Mouse (Mus musculus): Measurements from ENCODE around the gene Trpc3. TPM values are rescaled to one million over a fixed set of nuclear protein-coding genes. Genes with fewer than 3 reads are reported as not detected.
"Not testable (repeated sequence)": the region's sequence is repeated elsewhere in the genome, so short reads cannot be mapped to it uniquely, and the experiment has no call there.

Gene Trpc3
- polyA plus RNA-seq, 1 experiment from 2014 or later = 3.3 TPM

DNA sequence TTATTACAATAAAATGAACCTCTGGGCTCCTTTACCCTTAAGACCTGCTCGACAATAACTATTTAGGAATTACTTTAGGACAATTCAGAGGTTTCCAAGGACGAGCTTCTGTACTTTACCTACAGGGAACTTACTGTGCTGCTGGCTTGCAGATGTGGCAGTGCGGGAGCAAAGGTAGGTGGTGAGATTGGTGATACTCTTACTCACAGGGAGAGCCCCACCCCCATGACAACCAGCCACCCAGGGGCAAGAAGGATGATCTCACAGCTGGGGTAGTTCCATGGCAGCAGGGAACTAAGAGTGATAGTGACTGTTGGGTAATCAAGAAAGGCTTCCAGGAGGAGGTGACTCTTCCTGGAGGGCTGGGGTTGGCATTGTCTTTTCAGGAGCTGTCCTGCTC, 46.6 kb downstream of the Trpc3 start:
- no peak overlapping the region for H3K9ac ChIP-seq
- H3K27ac ChIP-seq = no peak overlapping the region
- H3K36me3 ChIP-seq = no peaks in the 10 kb centered on the region
- no peaks in the 10 kb centered on the region for H3K4me1 ChIP-seq
- no peak overlapping the region for H3K4me2 ChIP-seq
- H3K9me3 ChIP-seq = no peaks in the 10 kb centered on the region
- 76% methylated on average over 3 of the region's 3 CpGs for WGBS
- no peak overlapping the region for H3K4me3 ChIP-seq
- ATAC-seq (ENCODE audit: borderline replicate concordance, extremely low read depth, low FRiP score, low TSS enrichment) = no peak
- no peaks in the 10 kb centered on the region for H3K27me3 ChIP-seq

DNA sequence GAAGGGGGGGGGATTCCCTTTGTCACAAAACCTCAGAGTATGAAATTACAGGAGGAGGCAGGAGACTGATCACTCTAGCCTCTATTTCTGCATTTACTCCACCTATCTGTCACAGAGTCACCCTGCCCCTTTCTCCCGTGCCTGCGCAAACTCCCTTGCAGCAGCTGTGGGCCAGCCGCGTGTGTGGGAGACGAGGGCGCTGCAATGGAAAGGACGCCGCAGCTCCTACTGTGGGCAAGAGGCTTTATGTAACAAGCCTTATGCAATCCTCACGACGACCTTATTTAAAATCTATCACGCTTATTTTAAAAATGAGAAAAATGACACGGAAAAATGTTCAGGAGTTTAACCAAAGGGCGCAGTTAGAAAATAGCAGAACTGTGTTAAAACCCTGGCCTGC, 47.2 kb downstream of the Trpc3 start:
- H3K36me3 ChIP-seq = no peaks in the 10 kb centered on the region
- H3K9ac ChIP-seq = no peak overlapping the region
- no peak for ATAC-seq (ENCODE audit: borderline replicate concordance, extremely low read depth, low FRiP score, low TSS enrichment)
- H3K9me3 ChIP-seq = no peaks in the 10 kb centered on the region
- no peaks in the 10 kb centered on the region for H3K4me1 ChIP-seq
- H3K27ac ChIP-seq = no peak overlapping the region
- WGBS = 60% methylated on average over 13 of the region's 13 CpGs
- no peaks in the 10 kb centered on the region for H3K27me3 ChIP-seq
- no peak overlapping the region for H3K4me2 ChIP-seq
- no peak overlapping the region for H3K4me3 ChIP-seq

DNA sequence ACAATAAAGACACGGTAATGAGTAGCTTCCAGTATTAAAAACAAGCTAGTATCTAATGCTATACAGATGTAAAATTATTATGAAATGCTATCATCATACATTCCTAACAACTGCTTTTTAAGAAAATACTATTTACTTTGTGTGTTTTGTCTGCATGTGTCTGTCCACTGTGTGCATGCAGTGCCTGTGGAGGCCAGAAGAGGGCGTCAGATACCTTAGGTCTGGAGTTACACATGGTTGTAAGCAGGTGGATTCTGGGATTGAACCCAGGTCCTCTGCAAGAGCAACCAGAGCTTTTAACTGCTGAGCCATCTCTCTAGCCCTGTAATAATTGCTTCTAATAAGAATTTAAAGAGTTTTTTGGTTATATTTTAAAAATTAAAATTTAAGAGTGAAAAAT, 49.2 kb downstream of the Trpc3 start:
- Histone ChIP-seq H3K36me3 (no peaks in the 10 kb centered on the region), H3K9me3 (no peaks in the 10 kb centered on the region), H3K4me2 (no peak overlapping the region), H3K27me3 (no peaks in the 10 kb centered on the region), H3K4me1 (no peaks in the 10 kb centered on the region), H3K9ac (no peak overlapping the region), H3K27ac (no peak overlapping the region), H3K4me3 (no peak overlapping the region)
- no peak for ATAC-seq (ENCODE audit: borderline replicate concordance, extremely low read depth, low FRiP score, low TSS enrichment)
- WGBS = 58% methylated on average over 2 of the region's 2 CpGs

DNA sequence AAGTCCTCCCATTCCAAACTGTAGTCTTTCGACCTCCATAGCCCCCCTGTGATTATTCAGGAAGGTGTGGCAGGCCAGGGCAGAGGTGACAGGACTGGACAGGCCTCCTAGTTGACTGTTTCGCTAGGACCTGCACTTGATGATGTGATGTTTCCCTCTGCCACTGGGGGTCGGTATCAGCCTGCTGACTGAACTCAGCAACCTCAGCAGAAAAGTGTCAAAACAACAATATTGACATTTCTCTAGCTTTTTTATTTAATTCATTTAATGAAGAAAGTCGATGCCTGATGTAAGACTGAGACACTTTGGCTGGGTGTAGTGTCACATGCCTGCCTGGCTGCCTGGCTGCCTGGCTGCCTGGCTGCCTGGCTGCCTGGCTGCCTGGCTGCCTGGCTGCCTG, 54.5 kb downstream of the Trpc3 start:
- Histone ChIP-seq H3K4me2 (no peak overlapping the region), H3K36me3 (no peaks in the 10 kb centered on the region), H3K9me3 (no peaks in the 10 kb centered on the region), H3K4me1 (no peaks in the 10 kb centered on the region), H3K27ac (no peak overlapping the region), H3K9ac (no peak overlapping the region), H3K4me3 (no peak overlapping the region), H3K27me3 (no peaks in the 10 kb centered on the region)
- no peak for ATAC-seq (ENCODE audit: borderline replicate concordance, extremely low read depth, low FRiP score, low TSS enrichment)
- 13% methylated on average over 4 of the region's 4 CpGs for WGBS

DNA sequence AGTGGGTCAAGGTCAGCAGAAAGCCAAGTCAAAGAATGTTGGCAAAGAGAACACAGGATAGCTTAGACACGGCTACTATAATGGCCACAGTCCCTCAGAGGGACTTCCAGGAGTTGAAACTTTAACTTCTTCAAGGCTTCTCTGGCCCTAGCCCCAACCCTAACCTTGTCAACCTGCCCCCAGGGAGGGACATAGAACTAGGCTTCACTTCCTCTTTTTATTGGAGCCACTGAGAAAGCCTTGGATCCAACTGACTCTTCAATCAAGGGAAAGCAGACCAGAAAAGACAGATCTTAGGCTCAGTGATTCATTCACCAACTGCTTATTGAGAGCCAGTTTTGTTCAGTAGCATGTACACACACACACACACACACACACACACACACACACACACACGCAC, 63.2 kb downstream of the Trpc3 start:
- Histone ChIP-seq H3K27me3 (no peaks in the 10 kb centered on the region), H3K36me3 (no peaks in the 10 kb centered on the region), H3K27ac (no peak overlapping the region), H3K9ac (no peak overlapping the region), H3K4me2 (no peak overlapping the region), H3K4me3 (no peak overlapping the region), H3K9me3 (no peaks in the 10 kb centered on the region), H3K4me1 (no peaks in the 10 kb centered on the region)
- WGBS = 73% methylated on average over 2 of the region's 2 CpGs
- no peak for ATAC-seq (ENCODE audit: borderline replicate concordance, extremely low read depth, low FRiP score, low TSS enrichment)

DNA sequence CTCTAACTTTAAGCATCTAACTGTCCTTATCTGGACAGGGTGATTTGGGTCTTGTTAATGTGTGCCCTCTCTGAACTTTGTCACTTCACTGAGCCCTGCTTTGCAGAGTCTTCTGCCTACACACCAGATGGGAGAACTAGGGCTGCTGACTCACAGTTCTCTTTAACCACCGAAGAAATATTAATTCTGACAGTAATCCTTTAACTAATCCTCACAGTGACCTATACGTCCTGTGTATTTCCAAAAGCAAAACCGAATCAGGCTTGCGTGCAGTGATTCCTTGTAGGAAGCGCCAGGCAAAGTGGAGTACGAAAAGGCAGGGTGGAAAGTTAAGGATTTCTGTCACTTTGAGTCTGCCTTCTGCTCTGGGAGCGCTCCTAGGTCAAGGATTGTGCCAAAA, 71.8 kb downstream of the Trpc3 start:
- no peak for ATAC-seq (ENCODE audit: borderline replicate concordance, extremely low read depth, low FRiP score, low TSS enrichment)
- Histone ChIP-seq H3K4me1 (no peaks in the 10 kb centered on the region), H3K4me2 (no peak overlapping the region), H3K27ac (no peak overlapping the region), H3K9ac (no peak overlapping the region), H3K36me3 (no peaks in the 10 kb centered on the region), H3K4me3 (no peak overlapping the region), H3K27me3 (no peaks in the 10 kb centered on the region), H3K9me3 (no peaks in the 10 kb centered on the region)
- WGBS = 68% methylated on average over 7 of the region's 7 CpGs

DNA sequence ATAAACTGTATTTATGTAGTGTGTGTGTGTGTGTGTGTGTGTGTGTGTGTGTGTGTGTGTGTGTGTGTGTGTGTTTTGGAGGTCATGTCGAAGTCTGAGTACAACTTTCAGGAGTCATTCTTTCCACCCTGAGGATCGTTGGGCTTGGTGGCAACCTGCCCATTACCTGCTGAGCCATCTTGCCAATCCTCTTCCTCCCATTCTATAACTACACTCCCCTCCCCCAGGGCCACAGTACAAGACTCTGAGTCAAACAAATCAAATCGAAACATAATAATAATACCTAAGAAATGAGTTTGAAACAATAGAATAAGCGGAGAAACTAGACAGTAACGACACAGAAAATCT, 76.1 kb downstream of the Trpc3 start:
- Histone ChIP-seq H3K4me3 (no peak overlapping the region), H3K27me3 (no peaks in the 10 kb centered on the region), H3K27ac (no peak overlapping the region), H3K9me3 (no peaks in the 10 kb centered on the region), H3K36me3 (no peaks in the 10 kb centered on the region), H3K4me2 (peak overlapping the region; percentile 65), H3K9ac (no peak overlapping the region), H3K4me1 (peaks cover 5% of the 10 kb centered on the region; the same call in 1 of the 2 replicates)
- 64% methylated on average over 5 of the region's 5 CpGs for WGBS
- no peak for ATAC-seq (ENCODE audit: borderline replicate concordance, extremely low read depth, low FRiP score, low TSS enrichment)

DNA sequence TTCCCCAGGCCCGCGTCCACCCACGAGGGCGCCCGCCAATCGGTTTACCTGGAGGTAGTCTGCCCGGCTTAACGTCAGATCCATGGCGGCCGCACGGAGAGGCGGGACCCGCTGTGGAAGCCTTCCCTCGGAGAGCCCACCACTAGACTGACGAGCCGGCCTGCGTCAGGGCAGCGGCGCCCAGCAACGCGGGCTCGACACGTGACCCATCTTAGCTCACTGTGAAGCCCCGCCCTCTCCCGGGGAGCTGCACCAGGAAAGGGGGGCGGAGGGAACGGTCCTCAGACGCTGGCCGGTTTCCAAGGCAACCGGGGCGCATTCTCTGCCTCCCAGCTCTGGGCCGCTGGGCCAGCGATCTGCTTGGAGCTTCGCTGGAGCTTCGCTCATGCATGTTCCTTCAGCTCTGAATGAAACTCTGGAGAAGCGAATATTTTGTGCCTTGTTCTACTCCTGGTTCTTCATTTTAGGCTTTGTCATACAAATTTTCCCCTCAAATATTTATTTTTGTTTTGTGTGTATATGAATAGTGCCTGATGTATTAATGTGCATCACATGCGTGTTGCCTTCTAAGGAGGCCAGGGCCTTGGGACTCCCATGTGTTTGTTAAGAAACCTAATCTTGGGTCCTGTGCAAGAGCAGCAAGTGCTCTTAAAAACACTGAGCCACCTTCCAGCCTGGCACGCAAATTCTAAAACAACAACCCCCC, 76.6 kb downstream of the Trpc3 start, which contains the start of gene Bbs7:
Bbs7 (minus strand) TSS at position 276 of the 706 bp plus-strand sequence.
- H3K27me3 ChIP-seq = no peaks in the 10 kb centered on the region
- peak within 1 kb of the TSS; percentile 65 for H3K4me2 ChIP-seq
- no peaks in the 10 kb centered on the region for H3K36me3 ChIP-seq
- H3K9me3 ChIP-seq = no peaks in the 10 kb centered on the region
- WGBS = 3% methylated on average over 38 of the region's 38 CpGs
- peak within 1 kb of the TSS; percentile 56 for H3K9ac ChIP-seq
- peak within 1 kb of the TSS; percentile 43 for H3K27ac ChIP-seq
- peak; percentile 100 for ATAC-seq (ENCODE audit: borderline replicate concordance, extremely low read depth, low FRiP score, low TSS enrichment)
- peak within 1 kb of the TSS; percentile 62 for H3K4me3 ChIP-seq
- peaks cover 5% of the 10 kb centered on the region; the same call in 1 of the 2 replicates for H3K4me1 ChIP-seq

DNA sequence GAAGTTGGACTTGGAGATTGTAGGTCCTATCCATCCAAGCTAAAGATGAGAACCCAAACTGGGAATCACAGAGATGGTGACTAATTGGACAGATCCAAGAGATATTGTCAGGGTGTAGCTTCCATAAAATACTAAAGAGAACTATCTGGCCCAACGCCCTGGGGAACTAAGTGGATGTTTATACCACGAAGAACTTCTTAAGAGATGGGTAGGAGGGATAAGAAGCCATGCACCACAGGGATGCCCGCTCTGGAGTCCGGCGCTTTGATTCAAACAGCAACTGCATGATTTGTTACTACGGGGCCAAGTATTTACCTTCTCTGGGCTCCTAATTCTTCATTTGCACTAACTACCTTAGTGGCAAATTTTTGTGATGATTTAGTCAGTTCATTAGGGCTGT, 77.3 kb downstream of the Trpc3 start:
- H3K4me1 ChIP-seq = peaks cover 5% of the 10 kb centered on the region; the same call in 1 of the 2 replicates
- peak overlapping the region; percentile 43 for H3K27ac ChIP-seq
- 5% methylated on average over 6 of the region's 6 CpGs for WGBS
- H3K36me3 ChIP-seq = no peaks in the 10 kb centered on the region
- peak overlapping the region; percentile 65 for H3K4me2 ChIP-seq
- no peaks in the 10 kb centered on the region for H3K9me3 ChIP-seq
- H3K27me3 ChIP-seq = no peaks in the 10 kb centered on the region
- peak; percentile 14; the same call in 1 of the 2 replicates for ATAC-seq (ENCODE audit: borderline replicate concordance, extremely low read depth, low FRiP score, low TSS enrichment)
- peak overlapping the region; percentile 56 for H3K9ac ChIP-seq
- peak overlapping the region; percentile 62 for H3K4me3 ChIP-seq

DNA sequence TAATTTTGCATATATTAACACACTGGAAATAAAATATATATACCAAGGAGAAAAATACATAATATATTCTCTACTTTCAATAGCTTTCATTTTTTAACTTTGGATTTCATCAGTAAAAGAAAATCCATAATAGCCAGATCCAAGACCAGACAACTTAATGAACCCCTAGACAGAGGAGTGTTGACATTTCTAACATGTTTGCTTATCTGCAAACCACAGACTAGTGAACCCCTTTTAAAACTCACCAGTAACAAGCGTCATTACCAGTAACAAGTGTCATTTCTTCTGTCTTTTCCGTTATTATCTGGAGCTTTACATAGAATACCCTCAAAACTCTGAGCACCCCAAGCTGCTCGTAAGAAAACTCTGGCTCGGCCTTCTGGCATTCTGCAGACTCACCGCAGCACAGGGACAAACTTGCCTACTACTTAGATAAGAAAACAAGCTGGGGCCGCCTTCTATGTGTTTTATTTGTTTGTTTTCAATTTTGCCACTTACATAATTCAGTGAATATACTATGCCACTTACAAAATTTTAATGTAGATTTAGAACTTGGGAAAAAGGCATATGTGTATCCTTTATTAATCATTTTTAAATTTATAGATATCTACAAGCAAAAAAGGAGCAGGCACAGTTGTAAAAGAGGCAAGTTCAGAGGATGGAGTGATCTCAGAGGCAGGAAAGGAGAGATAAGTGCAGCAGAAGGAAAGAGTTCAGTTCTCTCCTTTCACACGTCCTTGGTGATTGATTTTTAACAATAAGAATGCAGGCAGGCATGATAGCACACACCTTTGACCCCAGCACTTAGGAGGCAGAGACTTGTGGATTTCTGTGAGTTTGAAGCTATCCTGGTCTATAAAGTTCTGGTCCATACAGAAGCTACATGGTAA, 83.8 kb downstream of the Trpc3 start:
- Histone ChIP-seq H3K4me2 (no peak overlapping the region), H3K36me3 (no peaks in the 10 kb centered on the region), H3K4me3 (no peak overlapping the region), H3K27ac (no peak overlapping the region), H3K27me3 (no peaks in the 10 kb centered on the region), H3K4me1 (no peaks in the 10 kb centered on the region), H3K9me3 (no peaks in the 10 kb centered on the region), H3K9ac (no peak overlapping the region)
- no peak for ATAC-seq (ENCODE audit: borderline replicate concordance, extremely low read depth, low FRiP score, low TSS enrichment)
- WGBS = 73% methylated on average over 7 of the region's 7 CpGs

DNA sequence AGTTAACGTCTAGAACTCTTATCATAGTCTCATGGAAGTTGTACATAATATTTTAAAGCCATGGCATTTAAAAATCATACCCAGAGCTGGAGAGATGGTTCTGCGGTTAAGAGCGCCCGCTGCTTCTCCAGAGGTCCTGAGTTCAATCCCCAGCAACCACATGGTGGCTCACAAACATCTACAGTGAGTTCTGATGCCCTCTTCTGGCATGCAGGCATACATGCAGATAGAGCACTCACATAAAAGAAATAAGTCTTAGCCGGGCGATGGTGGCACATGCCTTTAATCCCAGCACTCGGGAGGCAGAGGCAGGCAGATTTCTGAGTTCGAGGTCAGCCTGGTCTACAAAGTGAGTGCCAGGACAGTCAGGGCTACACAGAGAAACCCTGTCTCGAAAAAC, 90.2 kb downstream of the Trpc3 start:
- H3K9me3 ChIP-seq; H3K4me1 ChIP-seq; H3K4me2 ChIP-seq; ATAC-seq (ENCODE audit: borderline replicate concordance, extremely low read depth, low FRiP score, low TSS enrichment); H3K27ac ChIP-seq; H3K27me3 ChIP-seq; H3K4me3 ChIP-seq; H3K36me3 ChIP-seq; H3K9ac ChIP-seq: not testable (repeated sequence)
- WGBS = 88% methylated on average over 9 of the region's 9 CpGs

DNA sequence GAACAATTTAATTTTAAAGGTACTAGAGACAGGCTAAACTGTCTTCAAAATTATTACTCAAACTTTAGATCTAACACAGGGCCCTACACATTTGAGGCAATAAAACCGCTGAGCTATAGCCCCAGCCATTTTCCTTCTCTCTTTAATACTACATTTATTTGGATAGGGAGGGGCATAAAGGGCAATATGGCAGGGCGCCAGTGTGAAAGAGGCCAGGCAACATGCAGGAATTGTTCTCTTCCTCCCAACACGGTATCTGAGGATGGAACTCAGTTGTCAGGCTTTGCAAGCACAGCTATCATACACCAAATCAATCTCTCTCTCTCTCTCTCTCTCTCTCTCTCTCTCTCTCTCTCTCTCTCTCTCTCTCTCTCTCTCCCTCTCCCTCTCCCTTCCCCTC, 91.2 kb downstream of the Trpc3 start:
- WGBS = 42% methylated on average over 3 of the region's 3 CpGs
- H3K36me3 ChIP-seq = no peaks in the 10 kb centered on the region
- no peak overlapping the region for H3K4me3 ChIP-seq
- H3K27me3 ChIP-seq = no peaks in the 10 kb centered on the region
- H3K4me2 ChIP-seq = no peak overlapping the region
- H3K4me1 ChIP-seq = no peaks in the 10 kb centered on the region
- no peaks in the 10 kb centered on the region for H3K9me3 ChIP-seq
- no peak for ATAC-seq (ENCODE audit: borderline replicate concordance, extremely low read depth, low FRiP score, low TSS enrichment)
- no peak overlapping the region for H3K27ac ChIP-seq
- no peak overlapping the region for H3K9ac ChIP-seq
